Mouse (Mus musculus) heart, postnatal 0 days (tissue): ENCODE measurements around the gene Prss2.

Experiments used
- CTCF ChIP-seq: IDR thresholded peaks from 2 replicates; pipeline ENCODE4 v1.5.1; 2016; ENCODE audit warnings: antibody characterized with exemption, control low read depth, low read depth
- EP300 ChIP-seq: IDR thresholded peaks from 2 replicates; pipeline ENCODE4 v1.6.1; 2016; ENCODE audit warnings: antibody characterized with exemption, low read depth

GRCm38 (mm10) chr6:41527402-41527801 is 5.8 kb downstream of the Prss2 start:
- TF ChIP-seq CTCF (no peak), EP300 (no peak)
